Mouse (Mus musculus): ENCODE measurements around the gene Tln1. TPM values are rescaled to one million over a fixed set of nuclear protein-coding genes. Genes with fewer than 3 reads are reported as not detected.

Tln1 gene
- total and polyA plus RNA-seq, 3 experiments, result 22.9 to 146 (median 112) TPM

- no peak overlapping the region for H3K4me3 ChIP-seq (ENCODE audit: control insufficient read depth in 1 of 2, insufficient read depth in 1 of 2, low read depth in 2 of 2, low read length in 2 of 2)
- H3K36me3 ChIP-seq (ENCODE audit: control insufficient read depth in 1 of 2, insufficient read depth in 2 of 2, low read length in 2 of 2), result peaks cover 0 to 11% of the 10 kb centered on the region in 2 experiments; a peak in 2 of 4 replicates
- TF ChIP-seq ZMIZ1 (IDR thresholded peaks at IDR 0.05; ENCODE audit: low read depth, low read length), result no peak
- TF ChIP-seq ELF1 (IDR thresholded peaks at IDR 0.05; ENCODE audit: low read depth, low read length), result no peak
- TF ChIP-seq POLR2A (IDR thresholded peaks at IDR 0.05; ENCODE audit: control insufficient read depth in 1 of 2, insufficient read depth in 1 of 2, low read depth in 1 of 2, low read length in 2 of 2, poor library complexity in 1 of 2), result no peak
- TF ChIP-seq BHLHE40 (IDR thresholded peaks at IDR 0.05; ENCODE audit: borderline replicate concordance, low read depth, low read length), result no peak
- no peak for TF ChIP-seq CHD1 (IDR thresholded peaks at IDR 0.05; ENCODE audit: low read depth, low read length)
- no peak for TF ChIP-seq MAZ (IDR thresholded peaks at IDR 0.05; ENCODE audit: low read depth, low read length)
- no peak for TF ChIP-seq ETS1 (IDR thresholded peaks at IDR 0.05; ENCODE audit: low read depth, low read length)
- no peak for TF ChIP-seq NRF1 (IDR thresholded peaks at IDR 0.05; ENCODE audit: insufficient read depth, low read depth, low read length, poor library complexity, severe bottlenecking)
- TF ChIP-seq RAD21 (IDR thresholded peaks at IDR 0.05; ENCODE audit: low read depth, low read length), result no peak
- no peak for TF ChIP-seq E2F4 (IDR thresholded peaks at IDR 0.05; ENCODE audit: borderline replicate concordance, low read depth, low read length)
- no peak for TF ChIP-seq UBTF (IDR thresholded peaks at IDR 0.05; ENCODE audit: borderline replicate concordance, insufficient read depth, low read depth, low read length)
- TF ChIP-seq SMC3 (IDR thresholded peaks at IDR 0.05; ENCODE audit: low read depth, low read length), result no peak
- TF ChIP-seq GABPA (IDR thresholded peaks at IDR 0.05; ENCODE audit: low read depth, low read length), result no peak
- no peak for DNase-seq (ENCODE audit: low read depth, low spot score)
- no peaks in the 10 kb centered on the region for H3K79me2 ChIP-seq (ENCODE audit: control insufficient read depth, insufficient read depth, low read length, poor library complexity)
- H3K27me3 ChIP-seq (ENCODE audit: control insufficient read depth in 1 of 2, insufficient read depth in 2 of 2, low read length in 2 of 2), result peaks cover 0 to under 1% of the 10 kb centered on the region in 2 experiments; a peak in 1 of 4 replicates
- no peak overlapping the region for H3K27ac ChIP-seq (ENCODE audit: control insufficient read depth, low read depth, low read length)
- H3K9me3 ChIP-seq (replicated peaks; ENCODE audit: insufficient read depth, low read length), result no peaks in the 10 kb centered on the region
- H3K9ac ChIP-seq (ENCODE audit: control insufficient read depth, low read depth, low read length, poor library complexity, severe bottlenecking), result no peak overlapping the region
- H3K4me1 ChIP-seq (ENCODE audit: control insufficient read depth in 1 of 2, insufficient read depth in 2 of 2, low read length in 2 of 2), result peaks cover 0 to 13% of the 10 kb centered on the region in 2 experiments
Observed at GRCm38 (mm10) chr4:43519551-43519950, 42.9 kb downstream of the Tln1 start.

- Histone ChIP-seq H3K9me3 (replicated peaks; ENCODE audit: insufficient read depth, low read length) (no peaks in the 10 kb centered on the region), H3K79me2 (ENCODE audit: control insufficient read depth, insufficient read depth, low read length, poor library complexity) (no peaks in the 10 kb centered on the region), H3K27me3 (ENCODE audit: control insufficient read depth in 1 of 2, insufficient read depth in 2 of 2, low read length in 2 of 2) (no peaks in the 10 kb centered on the region), H3K9ac (ENCODE audit: control insufficient read depth, low read depth, low read length, poor library complexity, severe bottlenecking) (no peak overlapping the region), H3K36me3 (ENCODE audit: control insufficient read depth in 1 of 2, insufficient read depth in 2 of 2, low read length in 2 of 2) (peaks cover 0 to 11% of the 10 kb centered on the region in 2 experiments; a peak in 2 of 4 replicates), H3K4me1 (ENCODE audit: control insufficient read depth in 1 of 2, insufficient read depth in 2 of 2, low read length in 2 of 2) (peaks cover 0 to 13% of the 10 kb centered on the region in 2 experiments), H3K27ac (ENCODE audit: control insufficient read depth, low read depth, low read length) (no peak overlapping the region), H3K4me3 (ENCODE audit: control insufficient read depth in 1 of 2, insufficient read depth in 1 of 2, low read depth in 2 of 2, low read length in 2 of 2) (no peak overlapping the region)
- peak; percentile 51 for DNase-seq (ENCODE audit: low read depth, low spot score)
- TF ChIP-seq ZC3H11A (IDR thresholded peaks at IDR 0.05; ENCODE audit: low read depth, low read length) (no peak), E2F4 (IDR thresholded peaks at IDR 0.05; ENCODE audit: borderline replicate concordance, low read depth, low read length) (no peak), SIN3A (IDR thresholded peaks at IDR 0.05; ENCODE audit: low read length) (peak; percentile 50), CHD1 (IDR thresholded peaks at IDR 0.05; ENCODE audit: low read depth, low read length) (no peak), NRF1 (IDR thresholded peaks at IDR 0.05; ENCODE audit: insufficient read depth, low read depth, low read length, poor library complexity, severe bottlenecking) (no peak), TCF12 (IDR thresholded peaks at IDR 0.05; ENCODE audit: low read depth, low read length) (no peak), POLR2A (IDR thresholded peaks at IDR 0.05; ENCODE audit: control insufficient read depth in 1 of 2, insufficient read depth in 1 of 2, low read depth in 1 of 2, low read length in 2 of 2, poor library complexity in 1 of 2) (no peak), CTCF (IDR thresholded peaks at IDR 0.05 in 2 of 3, conservative IDR thresholded peaks at IDR 0.05 in 1 of 3; ENCODE audit: control insufficient read depth in 1 of 3, insufficient read depth in 1 of 3, low read depth in 2 of 3, low read length in 3 of 3, poor library complexity in 1 of 3, severe bottlenecking in 1 of 3) (no peak), BHLHE40 (IDR thresholded peaks at IDR 0.05; ENCODE audit: borderline replicate concordance, low read depth, low read length) (no peak), POLR2AphosphoS5 (IDR thresholded peaks at IDR 0.05; ENCODE audit: borderline replicate concordance, low read depth, low read length) (no peak), RCOR1 (IDR thresholded peaks at IDR 0.05; ENCODE audit: low read depth, low read length) (peak; percentile 74; the same call in 1 of the 2 replicates), UBTF (IDR thresholded peaks at IDR 0.05; ENCODE audit: borderline replicate concordance, insufficient read depth, low read depth, low read length) (no peak), ZNF384 (IDR thresholded peaks at IDR 0.05; ENCODE audit: low read depth, low read length) (no peak), MXI1 (IDR thresholded peaks at IDR 0.05; ENCODE audit: low read depth, low read length) (0 out of 2 replicates have a peak, but pooled peaks have one; percentile 14), MAZ (IDR thresholded peaks at IDR 0.05; ENCODE audit: low read depth, low read length) (no peak), GATA1 (IDR thresholded peaks at IDR 0.05; ENCODE audit: low read depth, low read length) (peak; percentile 71), ETS1 (IDR thresholded peaks at IDR 0.05; ENCODE audit: low read depth, low read length) (peak; percentile 82), TBP (IDR thresholded peaks at IDR 0.05; ENCODE audit: low read depth, low read length) (peak; percentile 96), USF2 (IDR thresholded peaks at IDR 0.05; ENCODE audit: borderline replicate concordance in 1 of 2, insufficient read depth in 1 of 2, low read depth in 1 of 2, low read length in 2 of 2) (no peak), GABPA (IDR thresholded peaks at IDR 0.05; ENCODE audit: low read depth, low read length) (no peak), MEF2A (IDR thresholded peaks at IDR 0.05; ENCODE audit: extremely low read depth, insufficient replicate concordance, low read depth, low read length, poor library complexity, severe bottlenecking) (no peak), MAX (IDR thresholded peaks at IDR 0.05; ENCODE audit: low read length) (no peak)
Observed at GRCm38 (mm10) chr4:43515764-43516708, 46.5 kb downstream of the Tln1 start.

All from MEL (cell line).